Mouse (Mus musculus): Measurements from ENCODE around the gene Gpr25. TPM values are rescaled to one million over a fixed set of nuclear protein-coding genes. Genes with fewer than 3 reads are reported as not detected.
A peak's percentile ranks its signal among the peaks of the same experiment; 100 is the strongest.

The Gpr25 gene
- polyA plus RNA-seq, 1 experiment from 2014 or later, result not detected

GRCm38 (mm10) chr1:136223758-136224342 is 36.8 kb downstream of the Gpr25 start:
- Histone ChIP-seq H3K4me1 (replicated peaks) (peaks cover 10% of the 10 kb centered on the region), H3K9me3 (no peaks in the 10 kb centered on the region), H3K9ac (replicated peaks) (no peak overlapping the region), H3K27ac (no peak overlapping the region), H3K4me2 (no peak overlapping the region), H3K27me3 (no peaks in the 10 kb centered on the region), H3K36me3 (peaks cover 86% of the 10 kb centered on the region), H3K4me3 (replicated peaks) (no peak overlapping the region)
- 79% methylated on average over 10 of the region's 10 CpGs for WGBS
- no peak for ATAC-seq (ENCODE audit: insufficient number of reproducible peaks, insufficient read depth, low FRiP score, low TSS enrichment, low read depth)

GRCm38 (mm10) chr1:136222386-136222785 is 38.3 kb downstream of the Gpr25 start:
- WGBS, result 89% methylated on average over 10 of the region's 10 CpGs
- H3K9ac ChIP-seq (replicated peaks), result no peak overlapping the region
- H3K36me3 ChIP-seq, result peaks cover 98% of the 10 kb centered on the region
- H3K4me1 ChIP-seq (replicated peaks), result no peaks in the 10 kb centered on the region
- no peak for ATAC-seq (ENCODE audit: insufficient number of reproducible peaks, insufficient read depth, low FRiP score, low TSS enrichment, low read depth)
- H3K4me2 ChIP-seq, result no peak overlapping the region
- no peaks in the 10 kb centered on the region for H3K27me3 ChIP-seq
- no peak overlapping the region for H3K4me3 ChIP-seq (replicated peaks)
- H3K9me3 ChIP-seq, result no peaks in the 10 kb centered on the region
- H3K27ac ChIP-seq, result no peak overlapping the region

- H3K4me3 ChIP-seq (replicated peaks), result no peak overlapping the region
- 82% methylated on average over 10 of the region's 10 CpGs for WGBS
- H3K27me3 ChIP-seq, result no peaks in the 10 kb centered on the region
- H3K4me1 ChIP-seq (replicated peaks), result no peaks in the 10 kb centered on the region
- no peak for ATAC-seq (ENCODE audit: insufficient number of reproducible peaks, insufficient read depth, low FRiP score, low TSS enrichment, low read depth)
- H3K9me3 ChIP-seq, result no peaks in the 10 kb centered on the region
- H3K36me3 ChIP-seq, result peaks cover 98% of the 10 kb centered on the region
- H3K27ac ChIP-seq, result no peak overlapping the region
- no peak overlapping the region for H3K4me2 ChIP-seq
- no peak overlapping the region for H3K9ac ChIP-seq (replicated peaks)
Measured at GRCm38 (mm10) chr1:136220037-136220871, 40.4 kb downstream of the Gpr25 start.

GRCm38 (mm10) chr1:136214304-136214703 is 46.4 kb downstream of the Gpr25 start:
- H3K36me3 ChIP-seq, result peaks cover 73% of the 10 kb centered on the region
- WGBS, result 86% methylated on average over 15 of the region's 15 CpGs

GRCm38 (mm10) chr1:136212803-136213202 is 47.9 kb downstream of the Gpr25 start, which contains the start of gene Mroh3:
Gene Mroh3, minus strand, starts transcription at chr1:136212828.
- H3K4me3 ChIP-seq (replicated peaks), result no peak within 1 kb of the TSS
- no peak within 1 kb of the TSS for H3K4me2 ChIP-seq
- no peak within 1 kb of the TSS for H3K9ac ChIP-seq (replicated peaks)
- no peaks in the 10 kb centered on the region for H3K4me1 ChIP-seq (replicated peaks)
- WGBS, result 61% methylated on average over 3 of the region's 3 CpGs
- ATAC-seq (ENCODE audit: insufficient number of reproducible peaks, insufficient read depth, low FRiP score, low TSS enrichment, low read depth), result peak; percentile 48; the same call in 1 of the 2 replicates
- H3K36me3 ChIP-seq, result peaks cover 58% of the 10 kb centered on the region
- no peaks in the 10 kb centered on the region for H3K9me3 ChIP-seq
- no peak within 1 kb of the TSS for H3K27ac ChIP-seq
- no peaks in the 10 kb centered on the region for H3K27me3 ChIP-seq

More at GRCm38 (mm10) chr1:136214304-136214703, 46.4 kb downstream of the Gpr25 start:
- H3K4me2 ChIP-seq, result no peak overlapping the region
- H3K27me3 ChIP-seq, result no peaks in the 10 kb centered on the region
- no peak for ATAC-seq (ENCODE audit: insufficient number of reproducible peaks, insufficient read depth, low FRiP score, low TSS enrichment, low read depth)
- no peak overlapping the region for H3K4me3 ChIP-seq (replicated peaks)
- H3K27ac ChIP-seq, result no peak overlapping the region
- no peaks in the 10 kb centered on the region for H3K9me3 ChIP-seq
- H3K4me1 ChIP-seq (replicated peaks), result no peaks in the 10 kb centered on the region
- H3K9ac ChIP-seq (replicated peaks), result no peak overlapping the region

Other genes starting within 250 kb of the Gpr25 start
- gene Ascl5, start 210.1 kb downstream of the Gpr25 start, polyA plus RNA-seq (2016; fragmentation: Nextera tagmentation; extraction: Ambion mirVana), result not detected in 2 replicates
- gene Cacna1s, start 208.1 kb downstream of the Gpr25 start, polyA plus RNA-seq (2016; fragmentation: Nextera tagmentation; extraction: Ambion mirVana), result 2.4 and 3.7 TPM in 2 replicates
- gene Kif21b, start 129.5 kb downstream of the Gpr25 start, polyA plus RNA-seq (2016; fragmentation: Nextera tagmentation; extraction: Ambion mirVana), result 10.6 and 11.4 TPM in 2 replicates
- 0.23 and 0.40 TPM in 2 replicates for gene Mroh3, start 48.0 kb downstream of the Gpr25 start, polyA plus RNA-seq (2016; fragmentation: Nextera tagmentation; extraction: Ambion mirVana)
- 25.4 and 28.4 TPM in 2 replicates for gene Inava, start 26.6 kb downstream of the Gpr25 start, polyA plus RNA-seq (2016; fragmentation: Nextera tagmentation; extraction: Ambion mirVana)
- gene Camsap2, start 85.2 kb upstream of the Gpr25 start, polyA plus RNA-seq (2016; fragmentation: Nextera tagmentation; extraction: Ambion mirVana), result 15.6 and 15.8 TPM in 2 replicates
- gene Ddx59, start 154.4 kb upstream of the Gpr25 start, polyA plus RNA-seq (2016; fragmentation: Nextera tagmentation; extraction: Ambion mirVana), result 20.9 and 21.1 TPM in 2 replicates
- 8.8 and 9.8 TPM in 2 replicates for gene Kif14, start 205.5 kb upstream of the Gpr25 start, polyA plus RNA-seq (2016; fragmentation: Nextera tagmentation; extraction: Ambion mirVana)